Mouse (Mus musculus) lung, postnatal 0 days (tissue): Measurements from ENCODE around the gene Tbc1d15.

Experiments
- CTCF ChIP-seq: IDR thresholded peaks from 2 replicates; pipeline ENCODE4 v1.5.1; 2016; ENCODE audit warnings: antibody characterized with exemption, mild to moderate bottlenecking
- EP300 ChIP-seq: IDR thresholded peaks from 2 replicates; pipeline ENCODE4 v1.6.1; 2016; ENCODE audit warnings: antibody characterized with exemption, mild to moderate bottlenecking, control low read depth

GRCm38 (mm10) chr10:115187390-115187789, 63.9 kb downstream of the Tbc1d15 start:
- no peak for TF ChIP-seq EP300
- no peak for TF ChIP-seq CTCF
